Comparison of ENCODE assay signal across 28 mouse cellular contexts in genomic region chr1:62632886-62633285, GRCm38 (mm10).
"Had no signal": no experiment of that assay in that cellular context is flagged by ENCODE, and none has a peak within 500 bp of the region (broad histone marks: within the 10 kb centered on the region; RNA-seq: fewer than 3 reads in every experiment).

No protein-coding gene starts in this region.

- H3K9me3 ChIP-seq: embryonic facial prominence, embryonic 10.5 days; embryonic facial prominence, embryonic 12.5 days; embryonic facial prominence, embryonic 13.5 days; embryonic facial prominence, embryonic 15.5 days; forebrain, embryonic 10.5 days; forebrain, embryonic 12.5 days; forebrain, embryonic 13.5 days; forebrain, embryonic 15.5 days had no signal

- H3K27ac ChIP-seq: embryonic facial prominence, embryonic 10.5 days; embryonic facial prominence, embryonic 12.5 days; embryonic facial prominence, embryonic 13.5 days; embryonic facial prominence, embryonic 15.5 days; forebrain, embryonic 10.5 days; forebrain, embryonic 12.5 days; forebrain, embryonic 13.5 days; forebrain, embryonic 15.5 days; gastrocnemius, adult 2 months had no signal

- H3K4me3 ChIP-seq: embryonic facial prominence, embryonic 10.5 days; embryonic facial prominence, embryonic 12.5 days; embryonic facial prominence, embryonic 13.5 days; embryonic facial prominence, embryonic 15.5 days; erythroblast, embryonic 14.5 days; forebrain, embryonic 10.5 days; forebrain, embryonic 12.5 days; forebrain, embryonic 13.5 days; forebrain, embryonic 15.5 days; gastrocnemius, adult 2 months had no signal

- H3K9ac ChIP-seq: embryonic facial prominence, embryonic 12.5 days; embryonic facial prominence, embryonic 13.5 days; embryonic facial prominence, embryonic 15.5 days; forebrain, embryonic 12.5 days; forebrain, embryonic 13.5 days; forebrain, embryonic 15.5 days; forebrain, postnatal 0 days had no signal

- H3K36me3 ChIP-seq: embryonic facial prominence, embryonic 10.5 days; embryonic facial prominence, embryonic 12.5 days; embryonic facial prominence, embryonic 13.5 days; embryonic facial prominence, embryonic 15.5 days; forebrain, embryonic 10.5 days; forebrain, embryonic 12.5 days; forebrain, embryonic 15.5 days had no signal

- ATAC-seq: forebrain, embryonic 13.5 days; forebrain, embryonic 14.5 days; forebrain, embryonic 15.5 days; forebrain, embryonic 16.5 days; forebrain, postnatal 0 days had no signal

- DNase-seq: cerebellum, adult 18-20 months; cerebellum, adult 2 months; cerebellum, adult 8-10 months; cerebellum, adult 9-10 months; cerebellum, adult 9-11 months; cerebellum, postnatal 10 days; cerebellum, postnatal 14 days; cerebellum, postnatal 25 days; cerebellum, postnatal 36 days; embryo, embryonic 11 days; forebrain, postnatal 0 days; gastrocnemius, adult 2 months; gastrocnemius, postnatal 10 days; gastrocnemius, postnatal 14 days; gastrocnemius, postnatal 25 days; gastrocnemius, postnatal 36 days; heart, adult 18-20 months had no signal

- H3K4me1 ChIP-seq: embryonic facial prominence, embryonic 15.5 days; forebrain, embryonic 15.5 days had no signal

- H3K4me2 ChIP-seq: embryonic facial prominence, embryonic 12.5 days; embryonic facial prominence, embryonic 13.5 days; embryonic facial prominence, embryonic 15.5 days; forebrain, embryonic 12.5 days; forebrain, embryonic 13.5 days; forebrain, embryonic 15.5 days had no signal

- H3K27me3 ChIP-seq: embryonic facial prominence, embryonic 12.5 days; embryonic facial prominence, embryonic 13.5 days; embryonic facial prominence, embryonic 15.5 days; forebrain, embryonic 13.5 days; forebrain, embryonic 15.5 days had no signal
